Mouse (Mus musculus) ES-E14 (cell line): ENCODE measurements around the gene Fmnl3. TPM values are rescaled to one million over a fixed set of nuclear protein-coding genes. Genes with fewer than 3 reads are reported as not detected.

Experiments
- DNase-seq: peaks from one replicate; pipeline ENCODE4 v3.0.0-alpha.2; 2013; ENCODE audit warnings: low read depth, low spot score
- H3K27ac ChIP-seq: 2 replicates; pipeline ENCODE4 v1.5.1; 2012; ENCODE audit warnings: low read depth, mild to moderate bottlenecking, low read length, moderate library complexity, mixed read lengths; ENCODE audit not compliant: poor library complexity, insufficient read depth, severe bottlenecking
- H3K36me3 ChIP-seq: 2 replicates; pipeline ENCODE4 v1.6.1; 2012; ENCODE audit warnings: mild to moderate bottlenecking, low read length, moderate library complexity, mixed read lengths; ENCODE audit not compliant: control insufficient read depth, poor library complexity, insufficient read depth, severe bottlenecking
- H3K4me1 ChIP-seq, 2 experiments: fragments of 150-350 bp in 1 of 2; sonication (generic) in 1 of 2; 2 replicates each; pipeline ENCODE4 v1.6.1; 2012; ENCODE audit warnings: low read length in 2 of 2, mild to moderate bottlenecking in 1 of 2, mixed read lengths in 1 of 2; ENCODE audit not compliant: control insufficient read depth in 2 of 2, insufficient read depth in 2 of 2, poor library complexity in 1 of 2
- H3K4me3 ChIP-seq, 2 experiments: fragments of 150-350 bp in 1 of 2; sonication (generic) in 1 of 2; 2 replicates each; pipeline ENCODE4 v1.5.1; 2012; ENCODE audit warnings: low read length in 2 of 2, low read depth in 1 of 2, mild to moderate bottlenecking in 1 of 2, mixed read lengths in 1 of 2; ENCODE audit not compliant: insufficient read depth in 1 of 2, poor library complexity in 1 of 2, severe bottlenecking in 1 of 2
- H3K9ac ChIP-seq: 2 replicates; pipeline ENCODE4 v1.6.1; 2012; ENCODE audit warnings: low read depth, mild to moderate bottlenecking, low read length, mixed read lengths; ENCODE audit not compliant: poor library complexity, insufficient read depth, severe bottlenecking
- H3K9me3 ChIP-seq: fragments of 150-350 bp; sonication (generic); 2 replicates; pipeline ENCODE4 v1.6.1; 2012; ENCODE audit warnings: low read depth, mild to moderate bottlenecking, low read length; ENCODE audit not compliant: control insufficient read depth, insufficient read depth
- CHD2 ChIP-seq: IDR thresholded peaks from 2 replicates; pipeline ENCODE4 v1.6.1; 2014; ENCODE audit warnings: mild to moderate bottlenecking, low read depth, low read length, inconsistent platforms
- HCFC1 ChIP-seq: IDR thresholded peaks from 2 replicates; pipeline ENCODE4 v1.6.1; 2012; ENCODE audit warnings: low read length, inconsistent platforms, borderline replicate concordance; ENCODE audit not compliant: insufficient read depth
- MAFK ChIP-seq: IDR thresholded peaks from 2 replicates; pipeline ENCODE4 v1.6.1; 2014; ENCODE audit warnings: mild to moderate bottlenecking, low read depth, low read length, inconsistent platforms; ENCODE audit not compliant: insufficient read depth
- ZC3H11A ChIP-seq: IDR thresholded peaks from 2 replicates; pipeline ENCODE4 v1.6.1; 2012; ENCODE audit warnings: low read depth, mild to moderate bottlenecking, inconsistent platforms, low read length, borderline replicate concordance
- ZNF384 ChIP-seq: IDR thresholded peaks from 2 replicates; pipeline ENCODE4 v1.6.1; 2012; ENCODE audit warnings: low read depth, low read length, inconsistent platforms
- in situ Hi-C, 2 experiments: fragments of 600-800 bp; cut with MboI; formaldehyde crosslinking; loops; one replicate each; pipeline ENCODE4 v1.15.1; 2025; ENCODE audit warnings: low sequenced_read_pairs in 2 of 2, inconsistent platforms in 1 of 2; ENCODE audit not compliant: unreplicated experiment in 2 of 2
- total RNA-seq: library from RNA; depleted of rRNA; stranded (reverse); fragments of 300-350 nt; gene quantifications from 2 replicates; pipeline ENCODE4 v1.2.3, GENCODE M21; 2012

The Fmnl3 gene
- total RNA-seq, 1 experiment = 16.8 TPM

- Histone ChIP-seq H3K36me3 (peaks cover 62% of the 10 kb centered on the region), H3K4me3 (no peak overlapping the region), H3K4me1 (peaks cover 0 to 2% of the 10 kb centered on the region in 2 experiments; a peak in 2 of 4 replicates), H3K9me3 (no peaks in the 10 kb centered on the region), H3K27ac (no peak overlapping the region), H3K9ac (no peak overlapping the region)
- no peak for TF ChIP-seq MAFK
- no peak for TF ChIP-seq ZNF384
- no peak for TF ChIP-seq CHD2
- TF ChIP-seq ZC3H11A = no peak
- TF ChIP-seq HCFC1 = no peak
- in situ Hi-C loops = no loop called here
- no peak for DNase-seq
Observed at GRCm38 (mm10) chr15:99318071-99318470, 52.2 kb downstream of the Fmnl3 start.

DNA sequence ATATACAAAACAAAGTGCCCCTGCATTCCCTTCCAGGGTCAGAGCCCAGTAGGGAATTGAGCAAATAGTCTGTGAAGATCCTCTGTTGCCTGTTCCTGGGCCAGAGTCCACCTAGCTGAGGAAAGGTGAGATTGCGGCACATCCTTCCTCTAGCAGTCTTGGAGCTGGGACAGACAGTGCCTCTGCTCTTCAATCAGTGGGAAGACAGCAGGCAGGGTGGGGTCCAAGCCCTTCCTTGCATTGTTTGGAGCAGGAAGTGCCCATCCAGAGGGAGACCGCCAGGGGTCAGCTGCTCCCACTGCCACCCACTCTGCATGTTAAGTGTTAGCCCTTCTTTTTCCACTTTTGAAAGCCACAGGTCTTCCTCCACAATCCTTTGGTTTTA, 53.0 kb downstream of the Fmnl3 start:
- Histone ChIP-seq H3K36me3 (peaks cover 58% of the 10 kb centered on the region), H3K4me3 (no peak overlapping the region), H3K9ac (no peak overlapping the region), H3K4me1 (peaks cover 0 to 2% of the 10 kb centered on the region in 2 experiments; a peak in 2 of 4 replicates), H3K27ac (no peak overlapping the region), H3K9me3 (no peaks in the 10 kb centered on the region)
- no peak for TF ChIP-seq MAFK
- TF ChIP-seq CHD2 = no peak
- no peak for TF ChIP-seq ZNF384
- TF ChIP-seq HCFC1 = no peak
- TF ChIP-seq ZC3H11A = no peak
- DNase-seq = no peak
- in situ Hi-C loops = no loop called here

DNA sequence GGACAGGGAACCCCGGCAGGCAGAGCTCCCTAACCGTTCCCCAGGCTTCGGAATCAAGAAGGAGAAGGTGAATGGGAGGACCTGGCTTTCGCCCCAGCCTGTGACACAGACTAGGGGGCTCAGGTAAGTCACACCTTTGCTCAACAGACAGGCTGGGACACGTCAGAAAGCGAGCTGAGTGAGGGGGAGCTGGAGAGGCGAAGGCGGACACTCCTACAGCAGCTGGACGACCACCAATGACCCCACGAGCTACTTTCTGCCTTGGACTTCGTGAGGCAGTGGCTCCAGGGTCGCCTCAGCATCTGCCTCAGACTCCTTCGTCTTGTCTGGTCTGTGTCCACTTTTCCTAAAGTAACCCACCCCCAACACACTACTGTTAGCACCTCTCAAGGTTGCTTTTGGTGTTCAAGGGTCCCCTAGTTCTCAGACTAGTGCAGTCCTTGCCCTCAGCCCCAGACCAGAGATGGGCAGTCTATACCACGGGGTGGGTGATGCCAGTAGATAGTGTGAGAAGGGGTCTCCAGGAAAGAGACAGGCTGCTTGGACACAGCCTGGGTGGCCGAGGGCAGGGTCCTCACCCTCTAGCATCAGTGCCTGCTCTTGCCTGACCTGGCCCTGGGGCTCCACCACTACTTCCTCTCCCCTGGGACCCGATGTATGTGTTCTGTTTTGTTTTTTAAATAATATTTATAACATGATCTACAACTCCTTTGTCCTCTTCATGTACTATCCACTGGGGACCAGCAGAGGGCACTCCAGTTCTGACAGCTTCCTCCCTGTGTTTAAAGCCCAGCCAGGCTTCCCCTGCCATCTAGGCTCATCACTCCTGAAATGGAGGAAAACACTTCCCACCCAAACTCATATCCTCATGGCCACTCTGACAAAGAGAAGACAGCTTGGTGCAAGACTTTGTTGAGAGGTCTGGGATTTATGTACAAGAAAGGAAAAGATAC, 53.7 kb downstream of the Fmnl3 start:
- in situ Hi-C loops = no loop called here
- Histone ChIP-seq H3K9ac (no peak overlapping the region), H3K4me3 (no peak overlapping the region), H3K4me1 (peaks cover 0 to 2% of the 10 kb centered on the region in 2 experiments; a peak in 2 of 4 replicates), H3K36me3 (peaks cover 53% of the 10 kb centered on the region), H3K27ac (no peak overlapping the region), H3K9me3 (no peaks in the 10 kb centered on the region)
- TF ChIP-seq ZNF384 = no peak
- no peak for TF ChIP-seq HCFC1
- no peak for TF ChIP-seq CHD2
- TF ChIP-seq ZC3H11A = no peak
- no peak for TF ChIP-seq MAFK
- DNase-seq = no peak

DNA sequence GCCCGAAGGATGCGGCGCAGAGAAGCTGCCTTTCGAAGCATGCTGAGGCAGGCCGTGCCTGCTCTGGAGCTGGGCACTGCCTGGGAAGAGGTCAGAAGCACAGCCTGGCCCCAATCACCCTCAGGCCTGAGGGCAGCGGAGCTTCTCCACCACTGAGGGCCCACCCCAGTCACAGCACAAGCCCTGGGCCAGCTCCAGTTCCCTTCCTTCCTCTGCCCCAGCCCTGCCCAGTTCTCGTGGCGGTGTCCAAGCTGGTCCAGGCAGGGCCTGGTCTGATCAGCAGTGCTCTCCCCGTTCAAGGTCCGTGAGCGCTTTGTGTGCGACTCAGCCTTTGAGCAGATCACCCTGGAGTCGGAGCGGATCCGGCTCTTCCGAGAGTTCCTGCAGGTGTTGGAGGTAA, 55.4 kb downstream of the Fmnl3 start:
- peak overlapping the region; percentile 36 to 41; a peak in 2 of 4 replicates for H3K4me3 ChIP-seq
- no peak overlapping the region for H3K27ac ChIP-seq
- H3K9ac ChIP-seq = peak overlapping the region; percentile 3; the same call in 1 of the 2 replicates
- in situ Hi-C loops = no loop called here
- DNase-seq = no peak
- TF ChIP-seq MAFK = no peak
- peaks cover 44% of the 10 kb centered on the region for H3K36me3 ChIP-seq
- peaks cover 0 to 2% of the 10 kb centered on the region in 2 experiments; a peak in 2 of 4 replicates for H3K4me1 ChIP-seq
- no peaks in the 10 kb centered on the region for H3K9me3 ChIP-seq
